Mouse (Mus musculus): Measurements from ENCODE around the gene Gm30737. TPM values are rescaled to one million over a fixed set of nuclear protein-coding genes. Genes with fewer than 3 reads are reported as not detected.
"Not testable (repeated sequence)": the region's sequence is repeated elsewhere in the genome, so short reads cannot be mapped to it uniquely, and the experiment has no call there.

The Gm30737 gene
- not detected in 2 replicates for polyA plus RNA-seq (2015; fragmentation: Nextera tagmentation; extraction: Ambion mirVana)

- WGBS: no CpG with 5 or more reads among the region's 7 CpGs
- H3K36me3 ChIP-seq; ATAC-seq (ENCODE audit: low FRiP score, low read depth): not testable (repeated sequence)
Measured at GRCm38 (mm10) chrY:14400410-14400809, at the start of gene Gm30737. Gene Gm30737, plus strand, starts transcription at chrY:14400710.

More at GRCm38 (mm10) chrY:14400410-14400809, at the start of gene Gm30737:
- not testable (repeated sequence) for H3K9me3 ChIP-seq; H3K27ac ChIP-seq (replicated peaks); H3K27me3 ChIP-seq; H3K9ac ChIP-seq; H3K4me1 ChIP-seq (replicated peaks); H3K4me3 ChIP-seq; H3K4me2 ChIP-seq

Measured in hindbrain, embryonic 15.5 days (tissue).